Mouse (Mus musculus): ENCODE measurements around the gene Relb. TPM values are rescaled to one million over a fixed set of nuclear protein-coding genes. Genes with fewer than 3 reads are reported as not detected.

The Relb gene
- polyA plus RNA-seq (2012; rRNA removed) = 47.2 and 144 TPM in 2 replicates

DNA sequence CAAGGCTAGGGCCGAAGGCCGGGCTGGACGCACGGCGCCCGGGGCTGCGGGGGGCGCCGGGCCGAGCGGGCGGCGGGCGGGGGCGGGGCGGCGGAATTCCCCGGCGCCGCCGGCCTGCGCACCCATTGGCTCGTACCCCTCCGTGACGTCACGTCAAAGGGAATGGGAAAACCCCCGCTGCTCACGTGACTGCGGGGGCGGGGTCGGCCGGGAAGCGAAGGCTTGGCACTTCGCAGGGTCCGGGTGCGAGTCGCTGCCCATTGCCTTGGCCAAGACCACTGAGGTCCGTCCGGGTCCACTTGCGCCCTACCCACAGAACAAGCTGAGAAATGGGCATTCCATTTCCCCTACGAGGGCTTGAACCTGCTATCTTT, at the start of gene Relb:
Relb (minus strand) TSS at position 78 of the 374 bp plus-strand sequence.
- peak within 1 kb of the TSS; percentile 90 for H3K4me3 ChIP-seq (ENCODE audit: low read depth, low read length)
- peaks cover 13% of the 10 kb centered on the region for H3K4me1 ChIP-seq (ENCODE audit: control insufficient read depth, insufficient read depth, insufficient read length, low read length)
- WGBS = 1% methylated on average over 41 of the region's 41 CpGs
- TF ChIP-seq POLR2A (IDR thresholded peaks at IDR 0.05; ENCODE audit: low read depth, low read length) (no peak), CTCF (IDR thresholded peaks at IDR 0.05; ENCODE audit: extremely low read depth, insufficient read length, insufficient replicate concordance, low read depth, low read length) (no peak)
- H3K27me3 ChIP-seq (ENCODE audit: control insufficient read depth, insufficient read depth, low read length) = no peaks in the 10 kb centered on the region
- peaks cover 19% of the 10 kb centered on the region for H3K36me3 ChIP-seq (ENCODE audit: control insufficient read depth, insufficient read depth, low read length)
- H3K27ac ChIP-seq (ENCODE audit: insufficient read depth, low read depth, low read length) = peak within 1 kb of the TSS; percentile 93

- H3K27ac ChIP-seq (ENCODE audit: insufficient read depth, low read depth, low read length) = no peak overlapping the region
- no peaks in the 10 kb centered on the region for H3K36me3 ChIP-seq (ENCODE audit: control insufficient read depth, insufficient read depth, low read length)
- peaks cover 37% of the 10 kb centered on the region for H3K4me1 ChIP-seq (ENCODE audit: control insufficient read depth, insufficient read depth, insufficient read length, low read length)
- no peak overlapping the region for H3K4me3 ChIP-seq (ENCODE audit: low read depth, low read length)
- 91% methylated on average over 3 of the region's 3 CpGs for WGBS
- H3K27me3 ChIP-seq (ENCODE audit: control insufficient read depth, insufficient read depth, low read length) = no peaks in the 10 kb centered on the region
- no peak for TF ChIP-seq CTCF (IDR thresholded peaks at IDR 0.05; ENCODE audit: extremely low read depth, insufficient read length, insufficient replicate concordance, low read depth, low read length)
- no peak for TF ChIP-seq POLR2A (IDR thresholded peaks at IDR 0.05; ENCODE audit: low read depth, low read length)
Measured at GRCm38 (mm10) chr7:19678901-19679300, 49.7 kb upstream of the Relb start.

DNA sequence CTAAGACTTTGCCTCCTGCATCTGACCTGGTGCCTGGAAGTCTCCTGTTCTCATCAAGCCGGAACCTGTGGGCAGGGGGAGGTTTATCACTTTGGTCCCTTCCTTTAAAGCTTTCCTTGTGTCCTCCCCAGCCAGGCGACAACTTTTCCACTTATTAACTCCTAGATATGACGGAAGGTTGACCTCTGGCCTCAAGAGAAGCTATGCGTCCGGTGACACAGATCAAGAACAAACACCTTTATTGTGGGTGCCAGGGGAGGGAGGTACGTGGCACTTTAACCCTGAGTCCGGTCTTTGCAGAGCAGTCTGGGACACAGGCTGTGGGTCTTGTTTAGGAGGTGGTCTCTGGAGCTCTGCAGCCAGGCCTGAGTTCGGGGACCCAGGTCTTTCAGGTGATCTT, 48.6 kb upstream of the Relb start, which contains the start of gene Apoc2:
Apoc2 (minus strand) TSS at position 70 of the 400 bp plus-strand sequence.
- Histone ChIP-seq H3K36me3 (ENCODE audit: control insufficient read depth, insufficient read depth, low read length) (no peaks in the 10 kb centered on the region), H3K4me3 (ENCODE audit: low read depth, low read length) (no peak within 1 kb of the TSS), H3K27ac (ENCODE audit: insufficient read depth, low read depth, low read length) (peak within 1 kb of the TSS; percentile 82), H3K27me3 (ENCODE audit: control insufficient read depth, insufficient read depth, low read length) (no peaks in the 10 kb centered on the region), H3K4me1 (ENCODE audit: control insufficient read depth, insufficient read depth, insufficient read length, low read length) (peaks cover 37% of the 10 kb centered on the region)
- WGBS = 40% methylated on average over 8 of the region's 8 CpGs
- TF ChIP-seq CTCF (IDR thresholded peaks at IDR 0.05; ENCODE audit: extremely low read depth, insufficient read length, insufficient replicate concordance, low read depth, low read length) = no peak
- TF ChIP-seq POLR2A (IDR thresholded peaks at IDR 0.05; ENCODE audit: low read depth, low read length) = no peak

- Histone ChIP-seq H3K27me3 (ENCODE audit: control insufficient read depth, insufficient read depth, low read length) (no peaks in the 10 kb centered on the region), H3K36me3 (ENCODE audit: control insufficient read depth, insufficient read depth, low read length) (no peaks in the 10 kb centered on the region), H3K4me1 (ENCODE audit: control insufficient read depth, insufficient read depth, insufficient read length, low read length) (peaks cover 37% of the 10 kb centered on the region), H3K4me3 (ENCODE audit: low read depth, low read length) (peak overlapping the region; percentile 52), H3K27ac (ENCODE audit: insufficient read depth, low read depth, low read length) (peak overlapping the region; percentile 82)
- no peak for TF ChIP-seq CTCF (IDR thresholded peaks at IDR 0.05; ENCODE audit: extremely low read depth, insufficient read length, insufficient replicate concordance, low read depth, low read length)
- TF ChIP-seq POLR2A (IDR thresholded peaks at IDR 0.05; ENCODE audit: low read depth, low read length) = no peak
- WGBS = 66% methylated on average over 1 of the region's 1 CpGs
Measured at GRCm38 (mm10) chr7:19676662-19677061, 47.4 kb upstream of the Relb start.

- Histone ChIP-seq H3K27ac (ENCODE audit: insufficient read depth, low read depth, low read length) (peak overlapping the region; percentile 82), H3K4me3 (ENCODE audit: low read depth, low read length) (peak overlapping the region; percentile 51), H3K4me1 (ENCODE audit: control insufficient read depth, insufficient read depth, insufficient read length, low read length) (peaks cover 31% of the 10 kb centered on the region), H3K27me3 (ENCODE audit: control insufficient read depth, insufficient read depth, low read length) (no peaks in the 10 kb centered on the region), H3K36me3 (ENCODE audit: control insufficient read depth, insufficient read depth, low read length) (no peaks in the 10 kb centered on the region)
- no peak for TF ChIP-seq POLR2A (IDR thresholded peaks at IDR 0.05; ENCODE audit: low read depth, low read length)
- no peak for TF ChIP-seq CTCF (IDR thresholded peaks at IDR 0.05; ENCODE audit: extremely low read depth, insufficient read length, insufficient replicate concordance, low read depth, low read length)
- WGBS = 78% methylated on average over 10 of the region's 10 CpGs
Measured at GRCm38 (mm10) chr7:19675824-19676223, 46.6 kb upstream of the Relb start.

DNA sequence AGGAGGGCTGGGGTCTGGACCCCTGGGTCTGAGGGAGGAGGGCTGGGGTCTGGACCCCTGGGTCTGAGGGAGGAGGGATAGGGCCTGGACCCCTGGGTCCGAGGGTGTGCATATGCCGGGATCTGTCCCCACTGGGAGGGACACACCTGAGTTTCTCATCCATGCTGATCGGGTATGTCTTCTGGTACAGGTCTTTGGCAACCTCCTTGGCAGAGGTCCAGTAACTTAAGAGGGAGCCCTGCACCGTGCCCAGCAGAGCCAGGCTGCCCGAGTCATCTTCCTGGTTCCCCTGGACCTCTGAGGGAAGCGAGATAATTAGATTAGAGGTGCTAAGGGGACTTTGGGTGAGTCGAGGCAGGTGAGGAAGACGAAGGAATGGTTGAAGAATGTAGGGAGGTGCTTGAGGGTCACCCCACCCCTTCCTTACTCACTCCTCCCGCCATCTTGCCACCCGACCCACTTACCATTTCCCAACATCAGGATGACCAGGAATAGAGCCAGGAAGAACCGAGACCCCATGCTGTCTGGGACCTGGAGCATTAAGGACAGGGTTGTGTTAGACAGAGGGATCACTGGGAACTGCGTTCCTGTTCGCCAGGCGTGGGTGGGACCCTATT, 44.0 kb upstream of the Relb start:
- WGBS = 44% methylated on average over 14 of the region's 14 CpGs
- no peak overlapping the region for H3K27ac ChIP-seq (ENCODE audit: insufficient read depth, low read depth, low read length)
- H3K36me3 ChIP-seq (ENCODE audit: control insufficient read depth, insufficient read depth, low read length) = no peaks in the 10 kb centered on the region
- no peak overlapping the region for H3K4me3 ChIP-seq (ENCODE audit: low read depth, low read length)
- no peak for TF ChIP-seq CTCF (IDR thresholded peaks at IDR 0.05; ENCODE audit: extremely low read depth, insufficient read length, insufficient replicate concordance, low read depth, low read length)
- no peak for TF ChIP-seq POLR2A (IDR thresholded peaks at IDR 0.05; ENCODE audit: low read depth, low read length)
- H3K4me1 ChIP-seq (ENCODE audit: control insufficient read depth, insufficient read depth, insufficient read length, low read length) = peaks cover 23% of the 10 kb centered on the region
- H3K27me3 ChIP-seq (ENCODE audit: control insufficient read depth, insufficient read depth, low read length) = no peaks in the 10 kb centered on the region

DNA sequence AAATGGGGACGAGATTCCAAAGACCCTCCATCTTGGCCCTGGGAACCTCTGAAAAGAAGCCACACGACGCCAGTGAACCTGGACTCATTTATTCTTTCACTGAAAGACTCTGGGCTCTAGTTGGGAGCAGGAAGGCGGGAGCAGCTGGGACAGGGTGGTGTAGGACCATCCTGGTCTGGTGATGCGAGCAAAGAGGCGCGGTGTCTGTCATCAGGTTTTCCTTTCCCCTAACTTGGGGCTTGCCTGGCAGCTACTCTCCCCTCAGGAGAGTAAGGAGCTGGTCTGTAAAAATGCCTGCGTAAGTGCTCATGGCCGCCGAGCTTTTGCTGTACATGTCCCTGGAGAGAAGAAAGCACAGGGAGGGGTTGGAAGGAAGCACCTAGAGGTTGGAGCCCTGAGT, 42.3 kb upstream of the Relb start:
- Histone ChIP-seq H3K27ac (ENCODE audit: insufficient read depth, low read depth, low read length) (no peak overlapping the region), H3K27me3 (ENCODE audit: control insufficient read depth, insufficient read depth, low read length) (no peaks in the 10 kb centered on the region), H3K4me1 (ENCODE audit: control insufficient read depth, insufficient read depth, insufficient read length, low read length) (peaks cover 11% of the 10 kb centered on the region), H3K36me3 (ENCODE audit: control insufficient read depth, insufficient read depth, low read length) (no peaks in the 10 kb centered on the region), H3K4me3 (ENCODE audit: low read depth, low read length) (no peak overlapping the region)
- WGBS = 87% methylated on average over 10 of the region's 10 CpGs
- TF ChIP-seq CTCF (IDR thresholded peaks at IDR 0.05; ENCODE audit: extremely low read depth, insufficient read length, insufficient replicate concordance, low read depth, low read length) = no peak
- TF ChIP-seq POLR2A (IDR thresholded peaks at IDR 0.05; ENCODE audit: low read depth, low read length) = no peak
